Mouse (Mus musculus): Measurements from ENCODE around the gene Wfdc5.

The Wfdc5 gene

GRCm38 (mm10) chr2:164126533-164126955, 56.0 kb downstream of the Wfdc5 start:
- peak; percentile 33 to 44 for DNase-seq

Data from lung, adult 18-20 months (tissue).